Mouse (Mus musculus) embryonic facial prominence, embryonic 11.5 days (tissue): ENCODE measurements around the gene Teddm2. TPM values are rescaled to one million over a fixed set of nuclear protein-coding genes. Genes with fewer than 3 reads are reported as not detected.

Experiments
- ATAC-seq: fragments of 200-750 bp; cut with Nextera tagmentation; replicated peaks from 2 replicates; pipeline ENCODE4 v1.8.0; 2017; ENCODE audit warnings: low read depth; ENCODE audit not compliant: insufficient number of reproducible peaks, low FRiP score, low TSS enrichment
- DNase-seq: peaks from one replicate; pipeline ENCODE4 v3.0.0-alpha.2; 2015; ENCODE audit warnings: low spot score
- H3K27ac ChIP-seq: fragments of 300-500 bp; sonication (generic); replicated peaks from 2 replicates; pipeline ENCODE4 v1.5.1; 2014; ENCODE audit warnings: mild to moderate bottlenecking, low read depth, low read length, control low read depth
- H3K27me3 ChIP-seq: fragments of 300-500 bp; sonication (generic); 2 replicates; pipeline ENCODE4 v1.6.1; 2014; ENCODE audit warnings: mild to moderate bottlenecking, low read length, moderate library complexity, mixed read lengths; ENCODE audit not compliant: control insufficient read depth, insufficient read depth
- H3K36me3 ChIP-seq: fragments of 300-500 bp; sonication (generic); replicated peaks from 2 replicates; pipeline ENCODE4 v1.6.1; 2014; ENCODE audit warnings: low read depth, mild to moderate bottlenecking, low read length, moderate library complexity, mixed read lengths; ENCODE audit not compliant: control insufficient read depth, insufficient read depth
- H3K4me1 ChIP-seq: fragments of 300-500 bp; sonication (generic); 2 replicates; pipeline ENCODE4 v1.6.1; 2014; ENCODE audit warnings: low read length, mixed read lengths; ENCODE audit not compliant: control insufficient read depth, insufficient read depth
- H3K4me2 ChIP-seq: fragments of 300-500 bp; sonication (generic); 2 replicates; pipeline ENCODE4 v1.6.1; 2014; ENCODE audit warnings: low read depth, mild to moderate bottlenecking, control low read depth, low read length, moderate library complexity
- H3K4me3 ChIP-seq: fragments of 300-500 bp; sonication (generic); 2 replicates; pipeline ENCODE4 v1.5.1; 2014; ENCODE audit warnings: low read depth, low read length, control low read depth
- H3K9ac ChIP-seq: fragments of 300-500 bp; sonication (generic); replicated peaks from 2 replicates; pipeline ENCODE4 v1.6.1; 2014; ENCODE audit warnings: mild to moderate bottlenecking, control low read depth, low read length
- H3K9me3 ChIP-seq: fragments of 300-500 bp; sonication (generic); replicated peaks from 2 replicates; pipeline ENCODE4 v1.6.1; 2016; ENCODE audit warnings: mild to moderate bottlenecking, low read length, inconsistent platforms, mixed read lengths; ENCODE audit not compliant: control insufficient read depth
- WGBS: fragments of 180-500 bp; shearing (Covaris S2); extraction: QIAGEN DNeasy Blood & Tissue Kit; methylation state at CpG from one replicate; pipeline ENCODE4 v1.1.7; 2014; 5-methylcytosine and 5-hydroxymethylcytosine counted together
- polyA plus RNA-seq: library from polyadenylated mRNA; unstranded; fragments of >200 nt; fragmentation: Nextera tagmentation; extraction: Ambion mirVana; gene quantifications from 2 replicates; pipeline ENCODE4 v1.2.1, GENCODE M21; 2014

The Teddm2 gene
- polyA plus RNA-seq, 1 experiment from 2014 or later: 0.45 TPM

- DNase-seq (no peak), ATAC-seq (peak; percentile 7)
- peaks cover 3% of the 10 kb centered on the region; the same call in 1 of the 2 replicates for H3K36me3 ChIP-seq
- no peaks in the 10 kb centered on the region for H3K27me3 ChIP-seq
- H3K4me1 ChIP-seq: no peaks in the 10 kb centered on the region
- peak overlapping the region; percentile 78 for H3K27ac ChIP-seq
- no peaks in the 10 kb centered on the region for H3K9me3 ChIP-seq
- H3K9ac ChIP-seq: peak overlapping the region; percentile 81
- under 1% methylated on average over 36 of the region's 36 CpGs for WGBS
- H3K4me2 ChIP-seq: peak overlapping the region; percentile 65
- peak overlapping the region; percentile 57 for H3K4me3 ChIP-seq
These were observed 353 bp upstream of the Teddm2 start for GRCm38 (mm10) chr1:153900381-153900780.

- Histone ChIP-seq H3K4me3 (peak overlapping the region; percentile 57), H3K4me2 (peak overlapping the region; percentile 48), H3K27ac (peak overlapping the region; percentile 83), H3K4me1 (no peaks in the 10 kb centered on the region), H3K27me3 (no peaks in the 10 kb centered on the region), H3K9me3 (no peaks in the 10 kb centered on the region), H3K9ac (peak overlapping the region; percentile 81), H3K36me3 (peaks cover 3% of the 10 kb centered on the region; the same call in 1 of the 2 replicates)
- ATAC-seq: peak; percentile 22
- no peak for DNase-seq
- 20% methylated on average over 22 of the region's 22 CpGs for WGBS
These were observed 868 bp downstream of the Teddm2 start for GRCm38 (mm10) chr1:153898989-153899730.

- Histone ChIP-seq H3K4me3 (no peak overlapping the region), H3K9ac (no peak overlapping the region), H3K4me1 (no peaks in the 10 kb centered on the region), H3K9me3 (no peaks in the 10 kb centered on the region), H3K27me3 (no peaks in the 10 kb centered on the region), H3K27ac (no peak overlapping the region), H3K4me2 (no peak overlapping the region), H3K36me3 (no peaks in the 10 kb centered on the region)
- no peak for DNase-seq
- 86% methylated on average over 8 of the region's 8 CpGs for WGBS
- no peak for ATAC-seq
These were observed 2.8 kb downstream of the Teddm2 start for GRCm38 (mm10) chr1:153897196-153897595.

- H3K9me3 ChIP-seq: no peaks in the 10 kb centered on the region
- DNase-seq (peak; percentile 86), ATAC-seq (no peak)
- H3K27me3 ChIP-seq: no peaks in the 10 kb centered on the region
- no peak overlapping the region for H3K9ac ChIP-seq
- H3K27ac ChIP-seq: no peak overlapping the region
- H3K4me2 ChIP-seq: no peak overlapping the region
- WGBS: 40% methylated on average over 5 of the region's 5 CpGs
- no peaks in the 10 kb centered on the region for H3K4me1 ChIP-seq
- no peak overlapping the region for H3K4me3 ChIP-seq
- H3K36me3 ChIP-seq: no peaks in the 10 kb centered on the region
These were observed 5.0 kb downstream of the Teddm2 start for GRCm38 (mm10) chr1:153894979-153895378.

- no peaks in the 10 kb centered on the region for H3K36me3 ChIP-seq
- no peak for DNase-seq
- H3K4me3 ChIP-seq: no peak overlapping the region
- H3K9me3 ChIP-seq: no peaks in the 10 kb centered on the region
- H3K4me2 ChIP-seq: no peak overlapping the region
- no peaks in the 10 kb centered on the region for H3K4me1 ChIP-seq
- H3K9ac ChIP-seq: no peak overlapping the region
- no peaks in the 10 kb centered on the region for H3K27me3 ChIP-seq
- 71% methylated on average over 8 of the region's 8 CpGs for WGBS
- no peak for ATAC-seq
- H3K27ac ChIP-seq: no peak overlapping the region
These were observed 5.7 kb downstream of the Teddm2 start for GRCm38 (mm10) chr1:153894201-153894893.

GRCm38 (mm10) chr1:153893746-153894145 is 6.3 kb downstream of the Teddm2 start:
- no peaks in the 10 kb centered on the region for H3K9me3 ChIP-seq
- ATAC-seq: no peak
- no peak for DNase-seq
- no peak overlapping the region for H3K4me2 ChIP-seq
- H3K27ac ChIP-seq: no peak overlapping the region
- H3K4me3 ChIP-seq: no peak overlapping the region
- 65% methylated on average over 2 of the region's 2 CpGs for WGBS
- H3K36me3 ChIP-seq: no peaks in the 10 kb centered on the region
- H3K27me3 ChIP-seq: no peaks in the 10 kb centered on the region
- no peaks in the 10 kb centered on the region for H3K4me1 ChIP-seq
- H3K9ac ChIP-seq: no peak overlapping the region

GRCm38 (mm10) chr1:153891442-153891841 is 8.6 kb downstream of the Teddm2 start, which contains the start of gene Teddm1a:
Teddm1a (plus strand) TSS chr1:153891742.
- ATAC-seq (no peak), DNase-seq (no peak)
- Histone ChIP-seq H3K9ac (no peak within 1 kb of the TSS), H3K4me2 (no peak within 1 kb of the TSS), H3K4me1 (no peaks in the 10 kb centered on the region), H3K4me3 (no peak within 1 kb of the TSS), H3K27me3 (no peaks in the 10 kb centered on the region), H3K36me3 (no peaks in the 10 kb centered on the region), H3K27ac (no peak within 1 kb of the TSS), H3K9me3 (no peaks in the 10 kb centered on the region)
- 69% methylated on average over 4 of the region's 4 CpGs for WGBS

- no peak overlapping the region for H3K4me3 ChIP-seq
These were observed 9.9 kb downstream of the Teddm2 start for GRCm38 (mm10) chr1:153890121-153890520.

More at GRCm38 (mm10) chr1:153890121-153890520, 9.9 kb downstream of the Teddm2 start:
- ATAC-seq (no peak), DNase-seq (no peak)
- no peaks in the 10 kb centered on the region for H3K27me3 ChIP-seq
- H3K9me3 ChIP-seq: no peaks in the 10 kb centered on the region
- no peaks in the 10 kb centered on the region for H3K4me1 ChIP-seq
- H3K36me3 ChIP-seq: no peaks in the 10 kb centered on the region
- no peak overlapping the region for H3K27ac ChIP-seq
- H3K4me2 ChIP-seq: no peak overlapping the region
- 96% methylated on average over 10 of the region's 10 CpGs for WGBS
- H3K9ac ChIP-seq: no peak overlapping the region
